Mouse (Mus musculus): Measurements from ENCODE around the gene Gm20388.

DNA sequence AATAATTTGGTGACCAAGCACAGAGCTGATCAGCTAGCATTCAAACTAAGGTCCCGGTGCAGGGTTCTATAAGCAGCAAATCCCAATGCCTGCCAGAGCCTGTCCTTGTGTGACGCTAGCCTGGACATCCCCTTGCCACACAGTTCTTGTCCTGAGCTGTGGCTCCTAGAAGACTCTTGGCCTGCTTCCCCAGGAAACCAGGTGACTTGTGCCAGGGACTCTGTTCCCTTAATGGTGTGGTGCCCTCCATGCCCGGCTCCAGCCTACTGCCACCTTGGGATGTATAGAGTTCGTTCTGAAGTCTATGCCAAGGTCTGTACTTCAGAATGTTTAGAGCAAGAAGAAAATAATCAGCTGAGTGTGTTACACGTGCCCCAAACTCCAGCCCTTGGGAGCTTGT is 775.9 kb downstream of the Gm20388 start:
- TF ChIP-seq CTCF (IDR thresholded peaks at IDR 0.05; ENCODE audit: borderline replicate concordance, extremely low read depth, insufficient read depth, insufficient read length) (no peak), POLR2A (IDR thresholded peaks at IDR 0.05; ENCODE audit: borderline replicate concordance, extremely low read depth, insufficient read depth, insufficient read length, poor library complexity, severe bottlenecking) (no peak)

Measured in brain, embryonic 14.5 days (tissue).